Mouse (Mus musculus) layer of hippocampus, adult 9-10 months (tissue): ENCODE measurements at regions not wholly inside any gene's neighbourhood (a gene's known extent, or its start where the extent isn't known, plus 50 kb on each side); places are given as distances from the start of the nearest gene placed in this dataset.

Experiments
- DNase-seq: peaks from one replicate; pipeline ENCODE4 v3.0.0; 2022; ENCODE audit warnings: low spot score

GRCm38 (mm10) chr5:6103107-6103506 is 354.0 kb upstream of the Steap1 start:
- DNase-seq, result peak; percentile 4
